Mouse (Mus musculus) T-helper 1 cell (primary cell): Measurements from ENCODE around the gene Efcab11.

Experiments
- in situ Hi-C: fragments of 300-600 bp; cut with MboI, MseI; formaldehyde crosslinking; loops from one replicate; pipeline ENCODE4 v1.15.1; 2025; ENCODE audit warnings: high pct_unique_total_duplicates

Gene Efcab11

DNA sequence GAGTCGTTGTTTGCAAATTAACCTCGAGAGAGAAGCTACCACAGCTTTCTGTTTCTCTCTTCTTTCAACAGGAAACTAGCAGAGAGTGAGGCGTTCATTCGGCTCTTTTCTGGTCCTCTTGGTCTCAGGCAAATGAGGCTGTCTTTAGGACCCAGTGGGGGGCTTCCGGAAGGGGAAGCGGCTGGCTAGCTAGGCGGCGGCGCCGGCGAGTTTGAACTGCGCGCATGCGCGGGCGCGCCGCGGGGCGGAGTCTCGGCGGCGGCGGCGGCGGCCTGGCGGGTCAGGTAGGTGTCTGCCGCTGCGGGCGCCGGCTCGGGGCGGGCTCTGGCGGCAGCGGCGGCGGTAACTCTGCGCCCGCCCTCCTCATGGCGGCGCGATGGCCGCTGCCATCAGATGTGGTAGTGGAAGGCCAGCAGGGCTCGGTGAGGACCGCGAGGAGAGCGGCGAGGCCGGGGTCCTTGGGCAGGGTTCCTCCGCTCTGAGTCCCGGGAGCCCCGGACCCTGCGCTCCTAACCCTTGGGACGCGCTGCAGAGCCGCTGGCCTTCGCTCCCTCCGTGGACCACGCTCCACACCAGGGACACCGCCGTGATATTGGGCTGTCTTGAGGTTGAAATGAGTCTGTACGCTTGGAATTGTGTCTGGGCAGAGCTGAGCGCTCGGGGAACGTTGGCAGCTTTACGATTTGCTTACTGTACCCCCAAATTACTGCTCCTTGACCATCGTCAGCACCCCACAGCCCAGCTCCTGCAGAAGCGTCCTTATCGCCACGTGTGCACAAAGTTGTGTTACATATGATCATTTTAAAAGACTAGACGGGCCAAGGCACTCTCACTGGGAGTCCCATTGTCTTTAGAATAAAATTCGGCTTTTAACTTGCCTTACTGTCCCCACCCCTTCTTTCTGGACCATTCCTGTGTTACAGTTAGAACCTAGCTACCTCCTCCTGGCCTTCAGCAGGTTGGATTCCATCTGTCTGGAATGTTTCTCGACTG lies at the start of gene Efcab11, which contains the start of gene Tdp1:
Gene Efcab11, minus strand, starts transcription at position 171 of the 993 bp plus-strand sequence.
Gene Tdp1, plus strand, starts transcription at position 249 of the 993 bp plus-strand sequence.
- in situ Hi-C loops = no loop called here

DNA sequence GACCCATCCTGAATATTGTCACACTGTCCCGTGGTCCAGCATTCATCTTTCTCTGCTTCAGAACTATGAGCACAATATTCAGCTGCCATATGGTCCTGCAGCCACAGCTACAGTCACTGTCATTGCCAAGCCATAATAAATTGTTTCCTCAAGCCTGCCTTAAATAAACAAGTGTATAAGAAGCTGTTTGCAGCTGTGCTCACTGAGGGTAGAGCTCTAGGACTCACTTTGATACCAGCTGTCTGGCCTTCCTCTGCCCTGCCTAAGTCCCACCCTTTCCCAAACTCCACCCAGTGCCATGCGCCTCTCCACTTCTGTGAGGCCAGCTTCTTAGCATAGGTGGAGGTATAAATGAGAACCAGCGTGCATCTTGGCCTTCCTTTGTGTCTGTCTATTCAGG lies 49.4 kb upstream of the Efcab11 start:
- in situ Hi-C loops = no loop called here

DNA sequence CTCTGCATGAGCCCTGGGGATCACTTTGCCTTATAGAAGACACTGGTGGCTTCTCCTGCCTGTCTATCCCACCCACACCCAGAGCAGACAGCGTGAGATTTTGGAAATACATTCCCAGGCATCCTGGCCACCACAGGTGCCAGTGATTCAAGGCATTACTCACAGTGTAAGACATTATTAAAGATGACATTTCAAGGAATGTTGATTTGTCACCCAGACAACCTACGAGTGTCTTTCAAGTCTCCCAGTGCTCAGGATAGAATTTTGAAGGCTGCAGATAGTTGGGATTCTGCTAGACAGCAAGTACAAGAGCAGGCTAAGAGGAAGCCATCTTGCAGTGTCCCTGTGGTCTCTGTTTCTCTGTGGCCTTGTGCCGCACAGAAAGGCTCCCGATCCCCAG lies 48.0 kb upstream of the Efcab11 start:
- in situ Hi-C loops = no loop called here

DNA sequence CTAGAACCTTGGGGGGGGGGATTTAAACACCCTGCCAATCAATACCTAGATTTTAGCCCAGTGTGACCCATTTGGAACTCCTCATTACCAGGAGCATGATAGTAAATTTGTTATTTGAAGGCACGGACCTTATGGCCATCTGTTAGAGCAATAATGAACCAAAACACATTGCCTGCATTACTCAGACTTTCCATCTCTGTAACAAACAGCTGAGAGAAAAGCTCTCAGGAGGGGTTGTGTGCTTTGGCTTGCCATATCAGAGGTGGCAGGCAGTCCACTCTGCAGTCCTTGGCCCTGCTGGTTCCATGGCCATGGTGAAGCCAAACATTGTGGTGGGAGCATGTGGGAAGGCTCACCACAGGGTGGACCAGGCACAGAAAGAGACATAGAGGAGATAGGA lies 44.9 kb upstream of the Efcab11 start:
- in situ Hi-C loops = no loop called here

DNA sequence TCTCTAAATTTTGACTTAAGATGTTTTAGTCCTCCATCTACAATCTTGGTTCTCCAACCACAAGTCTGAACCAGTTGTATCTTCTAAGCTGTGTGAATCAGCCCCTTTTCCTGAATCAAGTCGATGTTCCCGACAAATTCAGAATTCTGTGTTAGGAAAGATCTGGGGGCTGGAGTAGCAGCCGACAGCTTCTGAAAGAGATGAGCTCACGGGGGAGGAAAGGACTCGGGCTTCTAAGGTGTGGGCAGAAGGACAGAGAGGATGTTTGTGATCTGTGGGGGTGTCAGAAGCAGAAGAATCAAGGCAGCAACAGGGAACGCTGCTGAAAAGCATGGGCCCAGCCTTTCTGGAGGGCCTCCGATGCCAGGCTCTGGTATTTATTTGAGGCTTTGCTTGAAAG lies 44.1 kb upstream of the Efcab11 start:
- in situ Hi-C loops = no loop called here

GRCm38 (mm10) chr12:99923703-99924102 lies 39.5 kb upstream of the Efcab11 start:
- in situ Hi-C loops = no loop called here

- in situ Hi-C loops = no loop called here
Observed at GRCm38 (mm10) chr12:99923131-99923606, 38.9 kb upstream of the Efcab11 start.

- in situ Hi-C loops = no loop called here
Observed at GRCm38 (mm10) chr12:99921045-99921444, 36.8 kb upstream of the Efcab11 start.

- in situ Hi-C loops = no loop called here
Observed at GRCm38 (mm10) chr12:99919636-99920035, 35.4 kb upstream of the Efcab11 start.

GRCm38 (mm10) chr12:99917800-99918427 lies 33.7 kb upstream of the Efcab11 start:
- in situ Hi-C loops = no loop called here

DNA sequence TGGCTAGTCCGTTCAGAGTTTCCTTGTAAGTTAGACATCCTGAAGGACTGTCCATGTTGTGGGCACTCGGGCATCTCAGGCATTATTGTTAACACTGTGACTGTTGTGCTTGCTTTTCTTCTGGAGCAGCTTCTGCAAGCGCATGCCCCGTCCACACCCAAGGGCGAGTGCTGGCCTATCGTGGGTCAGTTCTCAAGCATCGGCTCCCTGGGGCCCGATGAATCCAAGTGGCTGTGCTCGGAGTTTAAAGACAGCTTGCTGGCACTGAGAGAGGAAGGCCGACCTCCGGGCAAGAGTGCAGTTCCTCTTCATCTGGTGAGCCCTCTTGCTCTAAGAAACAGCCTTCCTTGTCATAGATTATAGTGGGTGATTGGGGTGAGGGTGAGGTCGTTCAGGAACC lies 27.2 kb upstream of the Efcab11 start:
- in situ Hi-C loops = no loop called here

- in situ Hi-C loops = no loop called here
Observed at GRCm38 (mm10) chr12:99904537-99904936, 20.3 kb upstream of the Efcab11 start.

- in situ Hi-C loops = no loop called here
Observed at GRCm38 (mm10) chr12:99902867-99903370, 18.7 kb upstream of the Efcab11 start.

DNA sequence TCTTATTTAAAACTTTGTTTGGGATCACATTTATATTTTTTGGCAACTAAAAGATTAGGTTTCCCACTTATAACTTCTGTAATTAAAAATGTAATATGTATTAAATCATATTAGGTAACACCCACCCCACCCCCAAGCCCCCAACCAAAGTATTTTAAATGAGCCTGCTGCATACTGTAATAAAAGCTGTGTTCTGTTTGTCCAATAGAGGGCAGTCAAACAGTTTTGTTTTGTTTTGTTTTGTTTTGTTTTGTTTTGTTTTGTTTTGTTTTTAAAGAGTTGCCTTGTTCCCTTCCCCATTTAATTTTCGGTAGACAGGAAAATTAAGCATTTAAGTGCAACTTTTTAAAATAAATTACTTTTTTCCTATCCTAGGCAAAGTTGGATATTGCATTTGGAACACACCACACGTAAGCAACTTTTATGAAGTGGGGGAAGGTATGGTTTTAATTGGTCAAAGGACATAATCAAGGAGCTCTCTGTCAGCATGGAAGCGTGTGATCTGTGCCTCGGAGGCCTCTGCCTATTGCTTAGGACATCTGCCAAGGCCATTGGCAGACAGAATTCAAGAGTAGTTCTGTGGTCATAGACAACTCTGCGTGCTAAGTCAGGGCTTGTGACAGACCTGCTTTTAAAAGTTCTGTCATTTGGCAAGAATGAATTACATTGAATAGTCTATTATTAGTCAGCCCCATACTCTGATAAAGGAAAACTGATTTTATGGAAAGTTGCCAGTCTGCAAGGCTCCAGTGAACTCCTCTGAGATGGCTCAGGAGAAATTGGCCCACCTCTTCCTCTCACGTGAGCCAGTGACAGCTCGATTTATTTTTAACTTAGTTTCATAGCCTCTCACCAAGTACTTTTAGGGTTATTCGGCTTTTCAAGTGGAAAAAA lies 18.0 kb upstream of the Efcab11 start:
- in situ Hi-C loops = no loop called here

GRCm38 (mm10) chr12:99899991-99900390 lies 15.8 kb upstream of the Efcab11 start:
- in situ Hi-C loops = no loop called here

DNA sequence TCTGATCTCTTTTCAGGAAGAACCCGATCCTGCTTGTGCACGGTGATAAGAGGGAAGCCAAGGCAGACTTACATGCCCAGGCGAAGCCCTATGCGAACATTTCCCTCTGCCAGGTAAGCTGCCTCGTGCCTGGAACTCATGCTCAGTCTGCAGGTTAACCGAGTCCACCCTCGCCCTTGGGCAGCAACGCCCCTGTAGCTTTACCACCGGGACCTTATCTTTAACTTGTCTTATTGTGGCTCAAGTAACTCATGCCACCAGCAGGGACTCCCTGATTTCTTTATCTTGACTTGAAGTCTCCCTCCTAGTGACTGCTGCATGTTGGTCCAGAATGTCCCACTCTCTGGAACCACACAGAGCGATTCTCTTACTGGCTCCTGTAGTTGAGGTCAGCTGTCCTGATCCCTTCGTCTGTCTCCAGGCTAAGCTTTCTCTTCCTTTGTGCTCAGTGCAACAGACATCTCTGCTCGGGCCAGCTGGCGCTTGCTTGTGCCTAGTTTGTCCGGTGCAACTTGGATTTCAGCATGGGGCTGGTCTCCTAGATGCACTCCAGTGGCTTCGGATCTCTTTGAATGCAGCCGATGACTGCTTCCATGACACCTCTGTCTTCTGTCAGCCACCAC lies 14.1 kb upstream of the Efcab11 start:
- in situ Hi-C loops = no loop called here

DNA sequence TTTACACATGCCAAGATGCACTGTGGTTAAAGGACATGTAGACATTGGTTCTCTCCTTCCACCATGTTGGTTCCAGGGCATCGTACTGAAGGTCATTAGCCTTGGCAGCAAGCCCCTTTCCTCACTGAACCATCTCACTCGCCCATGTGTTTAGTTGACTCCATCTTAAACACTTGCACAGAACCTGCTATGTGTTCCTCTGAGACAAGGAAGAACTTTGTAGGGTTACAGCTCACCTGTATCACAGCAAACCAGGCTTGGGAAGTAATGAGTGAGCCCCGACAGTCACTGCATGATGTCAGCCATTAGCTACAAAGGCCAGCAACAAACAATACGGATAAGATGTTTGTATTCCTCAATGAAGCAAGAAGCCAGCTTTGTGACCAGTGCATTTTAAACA lies 13.6 kb upstream of the Efcab11 start:
- in situ Hi-C loops = no loop called here

DNA sequence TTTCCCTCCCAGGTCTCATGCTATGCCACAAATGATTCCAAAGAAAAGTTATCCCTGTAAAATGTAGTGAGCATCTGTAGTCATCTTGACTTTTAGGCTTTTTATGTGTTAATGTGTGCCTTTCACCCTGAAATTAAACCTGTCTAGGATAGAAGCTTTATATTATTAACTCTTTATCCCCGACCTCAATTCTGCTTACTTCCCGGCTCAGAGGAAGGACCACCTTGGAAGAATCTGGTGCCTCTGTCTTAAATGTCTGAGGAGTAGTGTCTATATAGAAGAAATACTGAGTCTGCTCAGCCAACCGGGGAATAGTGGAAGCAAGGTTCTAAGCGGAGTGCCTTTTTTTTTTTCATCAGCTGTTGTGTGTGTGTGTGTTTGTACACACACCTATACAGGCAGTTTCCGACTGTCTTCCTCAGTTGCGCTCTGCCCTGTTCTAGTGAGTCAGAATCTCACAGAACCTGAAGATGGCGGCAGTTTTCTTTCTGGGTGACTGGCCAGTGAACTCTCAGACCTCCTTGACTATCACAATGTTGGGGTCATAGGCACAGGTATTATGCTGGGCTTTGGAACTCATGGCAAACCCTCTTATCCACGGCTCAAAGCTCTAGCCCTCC lies 1.2 kb upstream of the Efcab11 start:
- in situ Hi-C loops = no loop called here

DNA sequence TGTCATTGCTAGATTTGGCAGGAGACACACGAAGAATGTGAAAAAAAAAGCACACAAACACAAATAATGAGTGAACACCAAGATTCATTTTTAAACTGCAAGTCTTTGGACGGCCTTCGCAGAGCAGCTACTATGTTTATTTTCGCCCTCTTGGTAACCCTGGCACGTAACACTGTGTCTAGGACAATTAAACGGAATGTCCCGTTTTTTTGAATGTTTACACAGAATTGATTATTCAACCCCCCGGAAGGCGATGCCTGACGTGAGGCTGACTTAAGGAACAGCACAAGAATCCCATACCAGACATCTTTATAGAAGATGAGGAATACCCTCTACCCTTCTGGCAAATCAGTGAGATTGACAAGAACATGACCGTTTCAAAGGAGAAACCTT lies 530 bp downstream of the Efcab11 start:
- in situ Hi-C loops = no loop called here

- in situ Hi-C loops = no loop called here
Observed at GRCm38 (mm10) chr12:99883000-99883712, 1.1 kb downstream of the Efcab11 start.
